Mouse (Mus musculus): ENCODE results near the gene Dysf.

- TF ChIP-seq FLI1 (IDR thresholded peaks at IDR 0.05; ENCODE audit: low read length) (no peak), GATA1 (IDR thresholded peaks at IDR 0.05; ENCODE audit: borderline replicate concordance, low read length) (no peak)
Measured at GRCm38 (mm10) chr6:84018906-84019550, 10.6 kb downstream of the Dysf start.

Data from megakaryocyte, embryonic 14.5 days (primary cell).